Mouse (Mus musculus): ENCODE measurements at regions not wholly inside any gene's neighbourhood (a gene's known extent, or its start where the extent isn't known, plus 50 kb on each side); places are given as distances from the start of the nearest gene placed in this dataset.

- no peak for DNase-seq
Observed at GRCm38 (mm10) chr10:23610046-23610445, 177.0 kb downstream of the Rps12 start.

DNA sequence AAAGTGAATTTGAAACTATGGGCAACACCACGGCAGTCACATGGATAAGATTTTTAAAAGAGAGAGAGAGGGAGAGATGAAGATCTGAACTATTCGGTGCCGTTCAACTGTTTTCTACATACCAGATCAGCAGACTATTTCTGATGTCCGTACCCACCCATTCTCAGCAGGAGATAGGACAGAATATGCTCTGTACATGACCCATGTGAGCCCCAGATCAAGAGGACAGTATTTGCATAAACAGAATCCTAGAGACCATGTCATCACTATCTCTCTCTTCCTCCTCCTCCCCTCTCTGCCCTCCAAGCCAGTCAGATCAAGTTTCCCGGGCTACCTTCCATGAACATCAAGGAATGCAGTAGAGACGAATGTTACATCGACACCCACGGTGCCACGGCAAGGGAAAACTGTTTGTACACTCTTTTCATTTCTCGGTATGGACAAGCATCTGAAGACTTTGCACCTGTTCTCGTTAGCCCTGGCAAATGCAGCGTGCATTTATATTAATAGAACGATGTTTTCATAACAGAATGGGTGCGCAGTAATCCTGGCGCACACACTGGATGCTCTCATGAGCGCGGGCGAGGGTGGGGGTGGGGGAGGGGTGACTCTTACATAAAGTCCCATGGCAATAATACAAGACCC lies 177.7 kb downstream of the Rps12 start:
- DNase-seq, result no peak

DNA sequence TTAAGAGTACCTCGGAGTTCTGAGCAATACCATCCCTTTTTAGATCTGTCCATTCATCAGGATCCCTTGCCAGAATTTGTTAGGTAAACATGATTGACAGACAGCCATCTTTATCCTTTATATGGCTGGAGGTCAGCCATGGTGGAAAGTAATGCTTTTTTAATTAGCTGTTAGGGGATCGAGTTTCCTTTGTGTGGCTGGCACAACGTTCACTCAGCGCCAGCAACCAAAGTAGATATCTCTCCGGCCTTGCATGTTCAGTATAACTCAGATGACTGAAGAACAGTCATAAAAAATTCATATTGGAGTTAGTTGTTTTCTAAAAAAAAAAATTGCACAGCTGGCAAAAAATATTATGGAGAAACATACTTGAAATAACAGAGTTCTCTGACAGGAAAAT lies 186.4 kb downstream of the Rps12 start:
- no peak for DNase-seq

DNA sequence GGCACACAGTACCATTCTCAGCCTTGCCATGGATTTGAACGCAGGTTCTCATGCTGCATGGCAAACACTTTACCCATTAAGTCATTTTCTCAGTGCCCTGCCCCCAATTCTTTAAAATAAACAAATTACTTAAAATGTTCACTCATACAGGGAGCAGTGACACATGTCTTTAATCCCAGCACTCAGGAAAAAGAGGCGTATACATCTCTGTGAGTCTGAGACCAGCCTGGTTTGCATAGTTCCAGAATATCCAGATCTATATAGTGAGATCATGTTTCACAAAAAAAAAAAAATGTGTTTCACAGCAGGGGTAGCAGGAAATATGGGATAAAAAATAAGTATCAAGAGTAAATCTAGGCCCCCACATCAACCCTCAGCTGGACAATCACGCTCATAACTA lies 191.5 kb downstream of the Rps12 start:
- no peak for DNase-seq

- no peak for DNase-seq
Observed at GRCm38 (mm10) chr10:23580230-23580629, 206.8 kb downstream of the Rps12 start.

GRCm38 (mm10) chr10:23571013-23571412 lies 216.1 kb downstream of the Rps12 start:
- no peak for DNase-seq

GRCm38 (mm10) chr10:23569386-23569785 lies 217.7 kb downstream of the Rps12 start:
- DNase-seq, result no peak

DNA sequence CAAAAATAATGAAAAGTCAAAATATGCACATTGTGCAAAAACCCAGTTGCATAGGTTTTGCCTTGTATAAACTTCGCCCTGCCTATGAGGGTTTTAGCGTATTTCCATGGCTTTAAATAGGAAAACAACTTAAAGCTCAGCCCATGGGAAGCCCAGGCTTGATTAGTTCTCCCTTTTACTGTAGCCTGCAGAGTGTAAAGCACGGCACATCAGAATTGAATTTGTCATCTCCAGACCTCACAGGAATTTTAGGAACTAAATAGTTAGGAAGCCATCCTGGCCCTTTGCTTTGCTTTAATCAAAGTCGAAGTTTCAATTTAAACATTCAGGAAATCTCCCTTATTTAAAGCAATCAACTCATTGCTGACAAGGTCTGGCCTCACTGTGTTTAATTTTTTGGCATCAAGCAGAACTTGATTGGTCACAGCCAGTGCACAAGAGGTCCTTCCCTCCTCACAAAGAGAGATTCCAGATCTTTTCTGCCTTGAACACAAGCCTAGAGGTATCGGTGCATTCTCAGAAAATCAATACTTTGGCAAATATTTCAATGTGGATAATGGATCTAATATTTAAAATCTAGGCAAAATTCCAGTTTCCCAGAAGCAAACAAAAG lies 211.8 kb upstream of the Eya4 start:
- no peak for DNase-seq

- DNase-seq, result peak; percentile 40
Observed at GRCm38 (mm10) chr10:23559980-23560658, 209.5 kb upstream of the Eya4 start.

GRCm38 (mm10) chr10:23557828-23558227 lies 207.2 kb upstream of the Eya4 start:
- DNase-seq, result peak; percentile 4

DNA sequence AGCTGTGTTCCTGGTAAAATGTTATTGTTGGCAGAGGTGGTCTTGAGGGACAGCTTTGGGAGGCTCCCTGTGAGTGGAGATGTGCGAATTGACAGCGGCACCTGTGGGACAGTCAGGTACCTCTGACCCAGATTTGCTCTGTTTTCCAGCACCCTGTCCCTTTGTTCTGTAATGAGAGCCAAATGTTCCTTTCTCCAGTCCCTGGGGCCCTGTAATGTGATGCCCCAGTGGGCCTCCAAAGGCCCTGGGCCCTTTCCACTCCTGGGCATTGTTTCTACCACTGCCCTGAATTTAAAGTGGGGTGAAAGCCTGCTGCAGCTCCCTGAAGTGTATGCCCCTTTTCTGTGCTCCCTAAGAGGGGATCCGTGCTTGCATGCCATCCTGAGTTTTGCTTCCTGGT lies 198.6 kb upstream of the Eya4 start:
- DNase-seq, result no peak

- DNase-seq, result no peak
Observed at GRCm38 (mm10) chr10:23548322-23548721, 197.7 kb upstream of the Eya4 start.

GRCm38 (mm10) chr10:23542712-23543111 lies 192.1 kb upstream of the Eya4 start:
- DNase-seq, result no peak

DNA sequence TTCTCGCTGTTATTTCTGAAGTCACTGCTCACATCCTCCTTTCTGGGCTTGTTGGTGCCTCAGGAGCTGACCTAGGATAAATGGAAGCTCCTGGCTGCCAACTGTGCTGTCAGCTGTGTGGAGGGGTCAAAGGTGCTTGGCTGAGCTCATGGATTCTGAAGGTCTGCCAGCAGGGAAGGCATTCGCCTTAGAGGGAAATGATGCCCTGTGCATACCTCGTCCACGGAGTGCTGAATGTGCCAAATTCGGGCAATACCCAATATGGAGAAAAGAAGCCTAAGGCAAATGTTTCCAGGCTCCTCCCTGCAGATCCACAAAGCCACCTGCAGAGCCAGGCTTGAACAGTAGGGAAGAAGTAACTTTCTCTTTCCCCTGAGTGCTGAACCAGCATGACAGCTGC lies 191.3 kb upstream of the Eya4 start:
- DNase-seq, result no peak

DNA sequence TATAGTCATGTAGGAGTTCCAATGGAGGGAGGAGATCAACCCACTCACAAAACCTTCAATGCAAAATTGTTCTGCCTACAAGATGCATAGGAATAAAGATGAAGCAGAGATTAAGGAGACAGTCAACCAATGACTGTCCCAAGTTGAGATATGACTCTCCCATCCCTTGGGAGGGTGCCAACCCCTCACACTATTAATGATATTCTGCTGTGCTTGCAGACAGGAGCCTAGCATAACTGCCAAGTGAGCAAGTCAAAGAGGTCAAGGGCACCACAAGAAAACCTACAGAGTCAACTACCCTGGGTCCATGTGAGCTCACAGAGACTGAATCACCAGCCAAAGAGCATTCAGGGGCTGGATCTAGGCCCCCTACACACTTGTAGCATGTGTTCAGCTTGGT lies 184.1 kb upstream of the Eya4 start:
- no peak for DNase-seq

GRCm38 (mm10) chr10:23531964-23532758 lies 181.6 kb upstream of the Eya4 start:
- DNase-seq, result no peak

- DNase-seq, result no peak
Observed at GRCm38 (mm10) chr10:23530715-23531114, 180.1 kb upstream of the Eya4 start.

- no peak for DNase-seq
Observed at GRCm38 (mm10) chr10:23526796-23527195, 176.2 kb upstream of the Eya4 start.

DNA sequence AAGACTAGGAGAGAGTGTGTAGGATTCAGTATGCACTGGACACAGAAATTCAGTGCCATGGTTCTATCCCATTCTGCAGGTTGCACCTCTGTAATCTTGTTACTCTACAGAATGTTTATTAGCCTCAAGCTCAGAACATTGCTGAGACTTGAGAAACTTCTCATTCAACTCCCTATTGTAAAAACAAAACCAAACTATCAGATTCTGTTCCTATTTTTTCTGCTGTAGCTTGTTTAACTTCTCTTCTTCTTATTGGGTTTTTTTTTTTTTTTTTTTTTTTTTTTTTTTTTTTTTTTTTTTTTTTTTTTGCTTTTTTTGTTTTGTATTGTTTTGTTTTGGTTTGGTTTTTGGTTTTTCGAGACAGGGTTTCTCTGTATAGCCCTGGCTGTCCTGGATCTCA lies 172.1 kb upstream of the Eya4 start:
- DNase-seq, result no peak

GRCm38 (mm10) chr10:23493647-23494046 lies 143.1 kb upstream of the Eya4 start:
- no peak for DNase-seq

- no peak for DNase-seq
Observed at GRCm38 (mm10) chr10:23492971-23493370, 142.4 kb upstream of the Eya4 start.

DNA sequence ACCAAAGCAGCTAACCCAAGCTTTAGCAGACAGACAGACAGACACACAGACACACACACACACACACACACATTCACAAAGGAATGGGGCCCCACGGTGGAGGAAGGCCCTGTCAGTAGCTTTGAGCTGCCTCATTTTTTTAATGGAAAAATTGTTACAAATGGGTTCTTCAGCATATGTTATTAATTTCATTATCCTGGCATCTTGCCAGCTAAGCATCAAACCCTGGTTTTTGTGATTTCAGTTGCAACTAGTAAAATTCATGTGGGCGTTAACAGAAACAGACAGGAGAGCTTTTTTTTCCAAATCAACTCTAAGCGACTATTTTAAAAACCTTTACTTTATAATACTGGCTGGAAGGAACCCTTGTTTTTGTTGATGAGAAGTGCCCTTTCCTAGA lies 138.4 kb upstream of the Eya4 start:
- no peak for DNase-seq

DNA sequence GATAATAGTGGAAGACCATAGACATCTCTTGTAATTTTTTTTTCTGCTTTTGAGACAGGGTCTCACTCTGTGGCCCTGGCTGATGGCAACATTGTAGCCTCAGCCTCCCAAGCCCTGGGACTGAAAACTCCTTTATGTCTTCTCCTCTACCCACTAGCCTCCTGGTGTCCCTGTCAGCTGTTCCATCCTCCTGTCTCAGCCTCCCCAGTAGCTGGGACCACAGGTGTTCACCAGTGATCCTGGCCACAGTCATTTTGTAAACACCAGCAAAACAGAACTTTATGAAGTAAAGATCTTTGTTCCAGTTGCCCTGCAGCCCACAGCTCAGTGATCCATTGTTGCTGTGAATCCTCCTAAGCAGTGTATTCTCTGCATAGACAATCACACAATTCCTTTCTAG lies 129.9 kb upstream of the Eya4 start:
- no peak for DNase-seq

GRCm38 (mm10) chr10:23478902-23479301 lies 128.3 kb upstream of the Eya4 start:
- no peak for DNase-seq
